Mouse (Mus musculus) kidney, adult 2 months (tissue): ENCODE results near the gene Crhr1. TPM values are rescaled to one million over a fixed set of nuclear protein-coding genes. Genes with fewer than 3 reads are reported as not detected.
A peak's percentile ranks its signal among the peaks of the same experiment; 100 is the strongest.

Experiments
- DNase-seq: peaks from one replicate; pipeline ENCODE4 v3.0.0; 2021
- H3K27ac ChIP-seq: fragments of 200-500 bp; 2 replicates; pipeline ENCODE4 v1.5.1; 2012; ENCODE audit warnings: low read depth, low read length, control low read depth, inconsistent platforms; ENCODE audit not compliant: insufficient read depth
- H3K27me3 ChIP-seq: fragments of 200-500 bp; replicated peaks from 2 replicates; pipeline ENCODE4 v1.6.1; 2012; ENCODE audit warnings: mild to moderate bottlenecking, moderate library complexity, low read length, inconsistent platforms; ENCODE audit not compliant: control insufficient read depth, insufficient read depth
- H3K36me3 ChIP-seq: fragments of 200-500 bp; 2 replicates; pipeline ENCODE4 v1.6.1; 2012; ENCODE audit warnings: mild to moderate bottlenecking, moderate library complexity, low read length, inconsistent platforms; ENCODE audit not compliant: control insufficient read depth, insufficient read depth
- H3K4me1 ChIP-seq: fragments of 200-500 bp; 2 replicates; pipeline ENCODE4 v1.6.1; 2011; ENCODE audit warnings: low read length; ENCODE audit not compliant: control insufficient read depth, insufficient read depth
- H3K4me3 ChIP-seq: fragments of 200-500 bp; 2 replicates; pipeline ENCODE4 v1.5.1; 2011; ENCODE audit warnings: mild to moderate bottlenecking, low read depth, low read length, control low read depth; ENCODE audit not compliant: insufficient read depth
- CTCF ChIP-seq: fragments of 200-500 bp; conservative IDR thresholded peaks from 2 replicates; pipeline ENCODE4 v1.5.1; 2011; ENCODE audit warnings: low read depth, mild to moderate bottlenecking, control low read depth, low read length, moderate library complexity, mixed read lengths; ENCODE audit not compliant: insufficient read depth, insufficient read length
- POLR2A ChIP-seq: fragments of 200-500 bp; IDR thresholded peaks from one replicate; pipeline ENCODE4 v1.6.1; 2011; ENCODE audit warnings: low read depth, low read length, control low read depth
- WGBS: fragments of 180-500 bp; shearing (Covaris S2); methylation state at CpG from one replicate; pipeline ENCODE4 v1.1.7; 2018; 5-methylcytosine and 5-hydroxymethylcytosine counted together
- polyA plus RNA-seq: library from polyadenylated mRNA; depleted of rRNA; stranded (reverse); fragments of >200 nt; gene quantifications from 2 replicates; pipeline ENCODE4 v1.2.3, GENCODE M21; 2012

Crhr1 gene
- polyA plus RNA-seq, 1 experiment = not detected

GRCm38 (mm10) chr11:104122966-104123365 lies 9.7 kb upstream of the Crhr1 start:
- H3K4me1 ChIP-seq = no peaks in the 10 kb centered on the region
- H3K4me3 ChIP-seq = no peak overlapping the region
- H3K27ac ChIP-seq = no peak overlapping the region
- no peaks in the 10 kb centered on the region for H3K36me3 ChIP-seq
- no peak for DNase-seq
- WGBS = 70% methylated on average over 7 of the region's 7 CpGs
- H3K27me3 ChIP-seq = no peaks in the 10 kb centered on the region
- TF ChIP-seq CTCF = no peak
- no peak for TF ChIP-seq POLR2A

DNA sequence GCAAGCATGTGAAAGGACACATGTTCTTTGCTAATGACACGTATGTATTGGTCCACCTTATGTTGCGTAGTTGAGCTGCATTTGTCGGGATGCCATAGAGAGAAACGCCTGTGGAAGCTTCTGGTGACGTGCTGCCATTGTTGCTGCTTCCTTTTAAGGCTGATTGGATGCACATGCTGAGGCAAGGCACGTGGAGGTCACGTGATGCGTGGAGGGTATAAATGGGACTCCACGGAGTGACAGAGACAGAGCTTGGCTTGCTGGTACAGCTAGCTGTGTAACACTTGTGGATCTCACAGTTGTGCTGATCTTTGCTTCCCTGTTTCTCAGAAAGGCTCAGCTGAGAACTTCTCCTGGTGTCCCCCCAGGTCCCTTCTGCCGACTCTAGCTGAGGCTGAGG lies 9.2 kb upstream of the Crhr1 start:
- DNase-seq = no peak
- 84% methylated on average over 10 of the region's 10 CpGs for whole genome bisulfite sequencing
- no peak for TF ChIP-seq POLR2A
- TF ChIP-seq CTCF = no peak
- Histone ChIP-seq H3K36me3 (no peaks in the 10 kb centered on the region), H3K27ac (no peak overlapping the region), H3K4me3 (no peak overlapping the region), H3K4me1 (no peaks in the 10 kb centered on the region), H3K27me3 (no peaks in the 10 kb centered on the region)

DNA sequence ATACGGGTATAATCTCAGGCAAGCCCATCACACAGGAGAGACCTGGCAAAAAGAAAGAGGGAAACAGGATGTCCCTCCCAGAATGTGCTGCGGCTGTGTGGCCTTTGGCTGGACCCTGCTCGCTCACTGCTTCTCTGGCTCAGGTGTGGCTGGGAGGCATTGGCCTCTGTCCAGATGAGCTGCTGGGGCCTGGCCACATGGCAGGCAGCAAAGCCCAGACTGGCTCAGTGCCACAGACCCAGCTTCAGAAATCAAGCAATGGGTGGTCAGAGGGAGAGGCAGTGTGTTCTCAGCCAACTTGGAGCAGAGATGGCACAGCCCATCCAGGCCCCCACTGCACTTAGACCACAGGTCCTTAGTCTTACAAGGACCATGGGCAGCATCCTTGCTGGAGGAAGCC lies 8.1 kb upstream of the Crhr1 start:
- peak; percentile 55 for DNase-seq
- 41% methylated on average over 3 of the region's 3 CpGs for WGBS
- TF ChIP-seq CTCF (no peak), POLR2A (no peak)
- H3K27ac ChIP-seq = no peak overlapping the region
- no peak overlapping the region for H3K4me3 ChIP-seq
- H3K27me3 ChIP-seq = no peaks in the 10 kb centered on the region
- H3K4me1 ChIP-seq = no peaks in the 10 kb centered on the region
- H3K36me3 ChIP-seq = no peaks in the 10 kb centered on the region

DNA sequence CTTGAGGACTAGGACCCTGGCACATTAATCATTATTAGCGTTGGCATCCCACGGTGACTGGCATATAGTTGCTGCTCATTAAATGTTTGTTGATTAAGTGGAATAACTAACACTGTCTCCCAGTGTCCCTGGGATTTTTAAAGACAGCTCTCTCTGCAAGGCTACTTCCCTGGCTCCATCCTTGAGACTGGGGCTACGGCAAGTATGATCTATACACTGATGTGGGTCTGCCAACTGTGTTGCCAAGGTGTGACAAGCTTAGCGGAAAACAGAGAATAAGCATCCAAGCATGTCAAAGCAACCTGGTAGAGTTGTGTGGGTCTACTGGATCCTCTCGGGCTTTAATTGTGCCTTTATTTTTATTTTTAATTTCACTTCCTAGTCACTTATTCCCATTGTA lies 3.2 kb upstream of the Crhr1 start:
- no peak overlapping the region for H3K27ac ChIP-seq
- H3K4me3 ChIP-seq = no peak overlapping the region
- H3K4me1 ChIP-seq = no peaks in the 10 kb centered on the region
- no peaks in the 10 kb centered on the region for H3K36me3 ChIP-seq
- DNase-seq = no peak
- peaks cover 4% of the 10 kb centered on the region; the same call in 1 of the 2 replicates for H3K27me3 ChIP-seq
- 62% methylated on average over 5 of the region's 5 CpGs for WGBS
- TF ChIP-seq CTCF = no peak
- no peak for TF ChIP-seq POLR2A

GRCm38 (mm10) chr11:104130721-104131647 lies 1.7 kb upstream of the Crhr1 start:
- TF ChIP-seq CTCF (no peak), POLR2A (no peak)
- no peak for DNase-seq
- Histone ChIP-seq H3K36me3 (no peaks in the 10 kb centered on the region), H3K27ac (no peak overlapping the region), H3K4me3 (no peak overlapping the region), H3K4me1 (no peaks in the 10 kb centered on the region), H3K27me3 (peaks cover 4% of the 10 kb centered on the region; the same call in 1 of the 2 replicates)
- 61% methylated on average over 15 of the region's 15 CpGs for WGBS

GRCm38 (mm10) chr11:104131756-104132155 lies 899 bp upstream of the Crhr1 start:
- TF ChIP-seq POLR2A = no peak
- no peak for TF ChIP-seq CTCF
- peaks cover 4% of the 10 kb centered on the region; the same call in 1 of the 2 replicates for H3K27me3 ChIP-seq
- DNase-seq = no peak
- whole genome bisulfite sequencing = 2% methylated on average over 21 of the region's 21 CpGs
- H3K4me1 ChIP-seq = no peaks in the 10 kb centered on the region
- H3K27ac ChIP-seq = no peak overlapping the region
- H3K4me3 ChIP-seq = no peak overlapping the region
- H3K36me3 ChIP-seq = no peaks in the 10 kb centered on the region

DNA sequence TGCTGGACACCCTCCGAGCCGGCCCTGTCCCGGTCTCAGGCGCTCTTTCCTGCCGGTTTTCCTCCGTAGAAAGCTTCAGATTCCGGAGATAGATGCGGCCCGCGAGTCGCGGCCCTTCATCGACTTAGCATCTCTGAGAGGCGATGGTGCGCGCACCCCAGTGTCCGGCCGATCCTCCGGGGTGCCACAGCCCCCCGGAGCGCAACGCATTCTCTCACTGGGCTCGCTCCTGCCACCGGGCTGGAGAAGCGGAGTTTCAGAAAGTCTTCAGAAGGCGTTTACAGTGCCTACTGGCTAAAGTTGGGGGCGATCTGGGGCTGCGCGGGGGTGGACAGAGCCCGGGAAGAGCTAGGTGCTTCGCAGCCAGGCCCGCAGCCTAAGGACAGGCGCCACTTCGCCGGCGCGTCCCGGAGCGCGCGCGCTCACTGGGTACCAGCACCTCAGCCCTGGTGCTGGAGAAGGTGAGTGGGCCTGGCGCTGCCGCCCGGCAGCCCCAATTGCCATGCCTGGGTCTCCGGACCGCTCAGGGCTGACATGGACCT lies 858 bp downstream of the Crhr1 start:
- Histone ChIP-seq H3K36me3 (no peaks in the 10 kb centered on the region), H3K27me3 (peaks cover 4% of the 10 kb centered on the region; the same call in 1 of the 2 replicates), H3K4me3 (no peak overlapping the region), H3K4me1 (no peaks in the 10 kb centered on the region), H3K27ac (no peak overlapping the region)
- no peak for DNase-seq
- 1% methylated on average over 47 of the region's 47 CpGs for WGBS
- TF ChIP-seq POLR2A (no peak), CTCF (no peak)
